Mouse (Mus musculus) left cerebral cortex, postnatal 25 days (tissue): ENCODE measurements around the gene St8sia1. TPM values are rescaled to one million over a fixed set of nuclear protein-coding genes. Genes with fewer than 3 reads are reported as not detected.

Experiments used
- DNase-seq, 2 experiments: peaks; one replicate each; pipeline ENCODE4 v3.0.0; 2022; ENCODE audit warnings: low spot score in 2 of 2, mixed read lengths in 1 of 2
- intact Hi-C: fragments of 180-260 bp; cut with DNase I; formaldehyde crosslinking; loops from one replicate; pipeline ENCODE4 v1.15.1; 2025
- total RNA-seq, 2 experiments: library from RNA; stranded (reverse); gene quantifications; 2 replicates each; pipeline ENCODE4 v1.2.3; 2021

St8sia1 gene
- total RNA-seq, 2 experiments from 2014 or later: 22.2 to 27.1 TPM

GRCm38 (mm10) chr6:142948955-142949357 lies 15.3 kb downstream of the St8sia1 start:
- intact Hi-C loops: loop anchor here (1.0 kb wide), 1 partner anchor 14 kb away; no protein-coding TSS in a partner anchor
- peak; percentile 53 to 84 for DNase-seq

- intact Hi-C loops: no loop called here
Observed at GRCm38 (mm10) chr6:142947029-142947428, 17.2 kb downstream of the St8sia1 start.

GRCm38 (mm10) chr6:142946069-142946871 lies 18.0 kb downstream of the St8sia1 start:
- intact Hi-C loops: no loop called here
- no peak for DNase-seq

More at GRCm38 (mm10) chr6:142947029-142947428, 17.2 kb downstream of the St8sia1 start:
- no peak for DNase-seq

GRCm38 (mm10) chr6:142945461-142945860 lies 18.8 kb downstream of the St8sia1 start:
- DNase-seq: no peak
- intact Hi-C loops: no loop called here

- no peak for DNase-seq
- intact Hi-C loops: no loop called here
Observed at GRCm38 (mm10) chr6:142944470-142944869, 19.8 kb downstream of the St8sia1 start.

DNA sequence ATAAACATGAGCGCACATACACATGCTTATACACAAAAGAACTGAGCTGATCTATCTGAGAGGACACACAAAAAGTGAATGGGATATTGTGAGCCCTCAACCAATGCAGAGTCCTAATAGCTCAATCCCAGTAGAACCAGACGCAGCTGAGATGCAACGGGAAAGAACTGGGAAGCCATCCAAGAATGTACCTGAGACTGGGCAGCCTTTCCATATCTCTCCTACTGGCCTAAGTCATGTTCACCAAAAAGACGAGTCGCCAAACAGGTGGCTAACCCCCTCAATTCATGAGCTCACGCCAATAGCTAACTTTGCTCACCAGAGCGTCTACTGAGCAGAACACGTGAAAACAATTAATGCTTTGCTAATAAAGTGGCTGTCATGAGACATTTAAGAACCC lies 20.8 kb downstream of the St8sia1 start:
- intact Hi-C loops: no loop called here
- DNase-seq: no peak

GRCm38 (mm10) chr6:142941596-142942381 lies 22.5 kb downstream of the St8sia1 start:
- no peak for DNase-seq
- intact Hi-C loops: no loop called here

- DNase-seq: peak in 1 of 2 experiments; percentile 67
- intact Hi-C loops: no loop called here
Observed at GRCm38 (mm10) chr6:142941078-142941477, 23.2 kb downstream of the St8sia1 start.

GRCm38 (mm10) chr6:142938549-142939345 lies 25.5 kb downstream of the St8sia1 start:
- intact Hi-C loops: no loop called here

GRCm38 (mm10) chr6:142938074-142938473 lies 26.2 kb downstream of the St8sia1 start:
- intact Hi-C loops: no loop called here
- DNase-seq: no peak

More at GRCm38 (mm10) chr6:142938549-142939345, 25.5 kb downstream of the St8sia1 start:
- no peak for DNase-seq

GRCm38 (mm10) chr6:142932582-142932981 lies 31.7 kb downstream of the St8sia1 start:
- intact Hi-C loops: no loop called here
- DNase-seq: no peak

- no peak for DNase-seq
- intact Hi-C loops: no loop called here
Observed at GRCm38 (mm10) chr6:142932144-142932543, 32.1 kb downstream of the St8sia1 start.

GRCm38 (mm10) chr6:142928551-142929309 lies 35.5 kb downstream of the St8sia1 start:
- intact Hi-C loops: loop anchor here (2.0 kb wide), 1 partner anchor 36 kb away; the partner anchor contains the start of gene St8sia1
- peak; percentile 39 to 68 for DNase-seq

DNA sequence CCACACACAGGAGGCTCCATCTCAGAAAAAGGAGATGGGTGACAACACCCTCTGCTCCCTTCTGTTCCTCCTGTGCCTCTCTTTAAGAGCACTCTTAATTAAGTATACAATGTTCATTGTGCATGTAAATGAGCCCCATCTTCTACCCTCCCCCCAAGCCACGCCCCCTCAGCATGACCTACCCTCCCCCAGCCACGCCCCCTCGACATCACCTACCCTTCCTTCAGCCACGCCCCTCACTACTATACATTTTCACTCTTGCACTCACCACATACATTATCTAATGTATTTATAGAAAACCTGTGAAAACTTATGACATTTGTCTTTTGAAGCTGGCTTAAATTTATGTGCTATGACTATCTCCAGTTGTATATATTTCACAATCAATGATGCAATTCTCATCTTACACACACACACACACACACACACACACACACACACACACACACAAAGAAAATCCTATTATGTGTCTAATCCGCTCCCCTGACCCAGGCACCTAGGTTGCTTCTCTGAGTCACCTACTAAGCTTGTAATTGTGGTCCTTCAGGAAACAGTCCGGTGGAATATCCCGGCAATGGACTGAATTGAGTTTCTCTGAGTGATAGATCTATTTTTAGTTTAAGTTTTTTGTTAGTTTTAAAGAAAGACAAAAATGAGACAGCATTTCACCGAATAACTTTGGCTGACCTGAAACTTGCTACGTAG lies 37.2 kb downstream of the St8sia1 start:
- intact Hi-C loops: no loop called here

DNA sequence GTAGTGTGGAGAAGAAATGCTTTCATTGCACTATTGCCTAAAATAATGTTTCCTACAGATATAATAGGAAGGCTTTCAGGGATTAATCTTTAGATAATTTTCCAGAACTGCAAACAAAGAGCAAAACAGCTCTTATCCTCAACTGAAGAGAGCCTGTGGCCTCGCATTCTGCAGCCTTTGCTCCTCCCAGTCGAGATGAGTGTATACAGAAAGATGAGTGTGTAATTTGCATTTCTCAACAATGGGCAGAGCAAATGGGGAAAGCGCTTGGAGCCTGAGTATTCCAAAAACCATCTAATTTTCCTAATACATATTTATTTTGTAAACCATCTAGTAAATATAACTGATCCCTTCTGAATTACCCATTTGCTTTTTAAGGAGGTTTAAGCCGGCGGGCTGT lies 38.3 kb downstream of the St8sia1 start:
- intact Hi-C loops: no loop called here
- no peak for DNase-seq

More for the DNA sequence above, 37.2 kb downstream of the St8sia1 start:
- DNase-seq: no peak

- intact Hi-C loops: no loop called here
- DNase-seq: no peak
Observed at GRCm38 (mm10) chr6:142925374-142925773, 38.9 kb downstream of the St8sia1 start.

GRCm38 (mm10) chr6:142920901-142921300 lies 43.4 kb downstream of the St8sia1 start:
- DNase-seq: no peak
- intact Hi-C loops: no loop called here

DNA sequence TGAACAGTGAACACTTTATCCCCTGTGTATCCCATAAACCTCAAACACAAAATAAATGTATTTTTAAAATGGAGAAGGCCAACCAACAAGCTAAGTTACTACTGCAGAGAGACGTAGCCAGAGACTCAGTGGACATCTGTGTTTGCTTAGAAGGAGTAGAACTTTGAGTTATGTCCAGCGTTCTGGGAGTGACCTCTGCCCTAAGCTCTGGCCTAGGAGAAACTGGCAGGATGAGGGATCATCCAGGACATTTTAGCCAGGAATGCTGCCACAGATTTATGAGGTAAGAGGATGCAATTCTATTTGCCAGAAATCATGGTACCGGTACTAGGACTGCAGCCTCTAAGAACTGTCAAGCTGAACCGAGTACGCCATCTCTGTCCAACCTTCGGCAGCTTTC lies 45.6 kb downstream of the St8sia1 start:
- intact Hi-C loops: no loop called here

More for the DNA sequence above, 45.6 kb downstream of the St8sia1 start:
- DNase-seq: no peak
